In the genomic region with DNA sequence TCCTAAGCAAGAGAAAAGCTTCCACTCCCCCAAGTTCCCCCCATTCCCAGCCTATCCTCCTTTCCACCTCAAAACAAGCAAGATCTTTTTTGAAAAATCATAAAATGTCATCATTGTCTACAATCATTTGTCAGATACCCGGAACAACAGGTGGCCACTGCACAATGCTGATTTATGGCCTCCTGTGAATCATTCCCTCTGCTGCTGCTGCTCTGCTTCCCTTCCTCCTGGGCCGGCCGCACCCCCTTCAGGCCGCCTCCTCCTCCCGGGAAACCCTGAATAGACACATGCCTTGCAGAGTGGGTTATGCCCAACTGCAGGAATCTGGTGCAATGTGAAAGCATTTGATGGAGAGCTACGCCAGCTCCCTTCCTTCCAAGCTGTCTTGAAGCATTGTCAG, we compare ENCODE assay signal across 8 mouse cellular contexts. TPM values are rescaled to one million over a fixed set of nuclear protein-coding genes. Genes with fewer than 3 reads are reported as not detected.
A peak's percentile ranks its signal among the peaks of the same experiment; 100 is the strongest.
DNase-seq lines count a peak whose midpoint lies in the region; ATAC-seq lines count a peak whose summit lies in the region.

No protein-coding gene starts in this region.

- no peaks in the 10 kb centered on the region for H3K9me3 ChIP-seq in neural tube, embryonic 14.5 days (ENCODE audit: control insufficient read depth, low read length)

- peak overlapping the region; percentile 82 for H3K4me3 ChIP-seq in neural tube, embryonic 14.5 days (ENCODE audit: low read depth, low read length)

- peak; percentile 81 to 88 for DNase-seq in adrenal gland, adult (ENCODE audit: inconsistent age in 2 of 2, low spot score in 1 of 2)
- no peak for DNase-seq in adrenal gland, postnatal 4 days (ENCODE audit: low spot score in 2 of 2)
- DNase-seq in embryo, embryonic 11 days: peak; percentile 39
- DNase-seq in large intestine, adult 2 months (ENCODE audit: low read depth, low spot score): peak; percentile 16
- DNase-seq in urinary bladder, adult 2 months (ENCODE audit: low spot score): no peak
- DNase-seq in gastrocnemius, adult 8-10 months (ENCODE audit: low spot score in 2 of 2): no peak

- H3K9ac ChIP-seq in neural tube, embryonic 14.5 days (replicated peaks; ENCODE audit: low read depth, low read length): peak overlapping the region; percentile 52

- ATAC-seq in neural tube, embryonic 14.5 days (ENCODE audit: low read depth): no peak
- no peak for ATAC-seq in megakaryocyte progenitor cell, adult 5-6 weeks (replicated peaks; ENCODE audit: poor library complexity)

- peak overlapping the region; percentile 92 for H3K4me2 ChIP-seq in neural tube, embryonic 14.5 days (ENCODE audit: low read depth, low read length)

- H3K36me3 ChIP-seq in neural tube, embryonic 14.5 days (ENCODE audit: control insufficient read depth, insufficient read depth, low read length): no peaks in the 10 kb centered on the region

- H3K27ac ChIP-seq in neural tube, embryonic 14.5 days (ENCODE audit: low read depth, low read length): no peak overlapping the region

- H3K27me3 ChIP-seq in neural tube, embryonic 14.5 days (ENCODE audit: control insufficient read depth, insufficient read depth, low read length): peaks cover 3% of the 10 kb centered on the region; the same call in 1 of the 2 replicates

- WGBS in large intestine, adult 2 months: 38% methylated on average over 6 of the region's 6 CpGs
- WGBS in neural tube, embryonic 14.5 days: 3% methylated on average over 6 of the region's 6 CpGs

- peaks cover 49% of the 10 kb centered on the region for H3K4me1 ChIP-seq in neural tube, embryonic 14.5 days (ENCODE audit: control insufficient read depth, insufficient read depth, low read length)

RNA-seq across cellular contexts. Expression of gene Lrrc4, which starts 3.0 kb away (rescaled TPM):
- total RNA-seq in adrenal gland, postnatal 4 days (2021): 1 to 10 TPM; 6.4 to 7.0 TPM
- 0.15 and 0.38 TPM in 2 replicates for polyA plus RNA-seq in large intestine, adult 2 months (2012; rRNA removed)
- polyA plus RNA-seq in neural tube, embryonic 14.5 days (2014; fragmentation: Nextera tagmentation; extraction: Ambion mirVana): 9.7 and 11.5 TPM in 2 replicates
- polyA plus RNA-seq in urinary bladder, adult 2 months (2012; rRNA removed): 1.8 and 2.6 TPM in 2 replicates
- under 1 TPM; 0.22 to 0.38 (median 0.23) TPM for total RNA-seq in gastrocnemius, adult 8-10 months (2022)
- total RNA-seq in megakaryocyte progenitor cell, adult 5-6 weeks (2015): not detected in 2 replicates
- total RNA-seq in megakaryocyte progenitor cell, adult 5-6 weeks (2017): 0.61 TPM in 1 of 2 replicates, not detected in the other

Comparison
In these comparisons a context has a peak if more than half of its experiments do, and no peak if none do; other contexts are left out.
1. DNase-seq: peak in adrenal gland, adult (2 of 2), embryo, embryonic 11 days (single experiment) and large intestine, adult 2 months (single experiment); none in adrenal gland, postnatal 4 days (0 of 2), urinary bladder, adult 2 months (single experiment) and gastrocnemius, adult 8-10 months (0 of 2).
2. RNA of gene Lrrc4, which starts 3.0 kb away (total RNA-seq): 6.4 to 7.0 TPM in adrenal gland, postnatal 4 days; 0.22 to 0.38 TPM in gastrocnemius, adult 8-10 months and 0.61 TPM in megakaryocyte progenitor cell, adult 5-6 weeks; every median in the first group is over 4 times any median in the second.